Mouse (Mus musculus): ENCODE measurements around the gene Acnat2.
"Not testable (repeated sequence)": the region's sequence is repeated elsewhere in the genome, so short reads cannot be mapped to it uniquely, and the experiment has no call there.

DNA sequence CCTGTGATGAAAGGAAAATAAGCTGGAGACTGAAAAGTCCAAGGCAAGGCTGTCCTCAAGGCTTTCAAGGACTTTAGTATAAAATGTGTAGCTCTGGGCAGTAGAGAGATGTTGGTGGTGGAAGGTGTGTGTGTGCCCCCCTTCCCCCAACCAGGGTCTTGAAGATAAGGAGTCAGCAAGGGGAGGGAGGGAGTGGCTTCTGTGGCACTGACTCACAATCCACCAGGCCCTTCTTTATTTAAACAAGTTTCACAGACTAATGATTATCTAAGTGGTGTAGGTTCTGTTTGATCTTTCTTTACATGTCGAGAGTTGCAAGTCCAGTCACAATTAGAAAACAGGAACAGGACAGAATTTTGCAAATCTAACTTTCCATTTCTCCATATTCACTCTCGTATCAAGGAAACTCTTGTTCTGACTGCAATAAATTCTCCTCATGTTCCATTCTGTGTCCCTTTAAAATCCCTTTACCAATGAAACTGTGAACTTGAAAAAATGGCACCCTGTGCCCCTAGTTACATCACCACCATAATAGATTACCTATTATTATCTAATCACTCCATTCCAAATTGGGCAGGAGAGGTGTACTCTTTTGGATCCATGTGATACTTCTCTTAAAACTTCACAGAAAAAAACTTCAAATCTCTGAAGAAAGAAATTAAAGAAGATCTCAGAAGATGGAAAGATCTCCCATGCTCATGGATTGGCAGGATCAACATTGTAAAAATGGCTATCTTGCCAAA, 24.2 kb downstream of the Acnat2 start:
- not testable (repeated sequence) for TF ChIP-seq POLR2A (IDR thresholded peaks at IDR 0.05; ENCODE audit: low read depth, low read length); CTCF (conservative IDR thresholded peaks at IDR 0.05; ENCODE audit: insufficient read depth, insufficient read length, low read depth, low read length)

Measured in kidney, adult 2 months (tissue).